Mouse (Mus musculus) heart, postnatal 0 days (tissue): ENCODE results near the gene Lpp.

Experiments used
- CTCF ChIP-seq: IDR thresholded peaks from 2 replicates; pipeline ENCODE4 v1.5.1; 2016; ENCODE audit warnings: antibody characterized with exemption, control low read depth, low read depth
- EP300 ChIP-seq: IDR thresholded peaks from 2 replicates; pipeline ENCODE4 v1.6.1; 2016; ENCODE audit warnings: antibody characterized with exemption, low read depth

DNA sequence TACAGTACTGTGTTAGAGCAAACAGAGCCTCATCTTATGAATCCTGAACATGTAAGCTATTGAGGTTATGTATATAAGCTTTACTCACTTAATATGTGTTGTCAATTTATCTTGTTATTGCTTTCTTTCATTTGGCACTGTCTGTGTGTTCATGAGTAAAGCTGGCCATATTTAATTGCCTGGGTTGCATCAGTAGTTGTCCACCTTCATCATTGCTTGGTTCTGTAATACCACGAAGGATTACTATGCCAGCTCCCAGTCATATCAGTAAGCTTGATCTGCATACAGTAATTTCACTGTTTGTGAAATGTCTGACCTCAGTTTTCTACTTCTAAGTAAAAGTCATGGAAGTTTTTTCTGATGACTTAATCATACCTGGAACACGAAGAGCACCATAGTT lies 401.4 kb downstream of the Lpp start:
- TF ChIP-seq CTCF (no peak), EP300 (no peak)
